Mouse (Mus musculus) brain, adult 2 months (tissue): ENCODE data around the gene Slc22a5.
"Not testable (repeated sequence)": the region's sequence is repeated elsewhere in the genome, so short reads cannot be mapped to it uniquely, and the experiment has no call there.

Source experiments
- DNase-seq: peaks from one replicate; pipeline ENCODE4 v3.0.0; 2011; ENCODE audit warnings: low read depth, low spot score

Slc22a5 gene

GRCm38 (mm10) chr11:53889091-53889645, 2.3 kb downstream of the Slc22a5 start:
- DNase-seq = no peak

GRCm38 (mm10) chr11:53888242-53888641, 3.2 kb downstream of the Slc22a5 start:
- DNase-seq = no peak

GRCm38 (mm10) chr11:53883287-53883686, 8.2 kb downstream of the Slc22a5 start:
- no peak for DNase-seq

GRCm38 (mm10) chr11:53878096-53878495, 13.4 kb downstream of the Slc22a5 start:
- DNase-seq = not testable (repeated sequence)

- DNase-seq = no peak
These were observed 15.0 kb downstream of the Slc22a5 start for GRCm38 (mm10) chr11:53876488-53876887.

- no peak for DNase-seq
These were observed 16.8 kb downstream of the Slc22a5 start for GRCm38 (mm10) chr11:53874706-53875105.

GRCm38 (mm10) chr11:53873909-53874704, 17.4 kb downstream of the Slc22a5 start:
- not testable (repeated sequence) for DNase-seq

GRCm38 (mm10) chr11:53871786-53872507, 19.5 kb downstream of the Slc22a5 start:
- no peak for DNase-seq

GRCm38 (mm10) chr11:53869172-53869571, 22.3 kb downstream of the Slc22a5 start:
- no peak for DNase-seq

- not testable (repeated sequence) for DNase-seq
These were observed 23.1 kb downstream of the Slc22a5 start for GRCm38 (mm10) chr11:53868323-53868722.

- DNase-seq = not testable (repeated sequence)
These were observed 26.6 kb downstream of the Slc22a5 start for GRCm38 (mm10) chr11:53864724-53865310.

GRCm38 (mm10) chr11:53860944-53861343, 30.5 kb downstream of the Slc22a5 start:
- DNase-seq = peak; percentile 50

- peak; percentile 18 for DNase-seq
These were observed 32.5 kb downstream of the Slc22a5 start, which contains the start of gene Gm12216 for GRCm38 (mm10) chr11:53858761-53859580. TSS of gene Gm12216 (minus strand) at chr11:53859256.

GRCm38 (mm10) chr11:53858058-53858760, 33.3 kb downstream of the Slc22a5 start:
- DNase-seq = no peak

- DNase-seq = no peak
These were observed 37.8 kb downstream of the Slc22a5 start for GRCm38 (mm10) chr11:53853665-53854064.

GRCm38 (mm10) chr11:53851795-53852194, 39.7 kb downstream of the Slc22a5 start:
- DNase-seq = no peak

- peak; percentile 88 for DNase-seq
These were observed 41.7 kb downstream of the Slc22a5 start for GRCm38 (mm10) chr11:53849588-53850320.

- DNase-seq = no peak
These were observed 45.8 kb downstream of the Slc22a5 start for GRCm38 (mm10) chr11:53845680-53846079.

GRCm38 (mm10) chr11:53843106-53843505, 48.4 kb downstream of the Slc22a5 start:
- DNase-seq = peak; percentile 77

GRCm38 (mm10) chr11:53842161-53842581, 49.3 kb downstream of the Slc22a5 start:
- DNase-seq = peak; percentile 88
